Mouse (Mus musculus) layer of hippocampus, postnatal 10 days (tissue): ENCODE results near the gene Gabpb2. TPM values are rescaled to one million over a fixed set of nuclear protein-coding genes. Genes with fewer than 3 reads are reported as not detected.

Experiments
- DNase-seq, 2 experiments: peaks; one replicate each; pipeline ENCODE4 v3.0.0; 2021; ENCODE audit warnings: low spot score in 2 of 2
- total RNA-seq, 2 experiments: library from RNA; stranded (reverse); gene quantifications; 2 replicates each; pipeline ENCODE4 v1.2.3; 2021

The Gabpb2 gene
- total RNA-seq, 2 experiments from 2014 or later = 10.1 to 10.6 TPM

DNA sequence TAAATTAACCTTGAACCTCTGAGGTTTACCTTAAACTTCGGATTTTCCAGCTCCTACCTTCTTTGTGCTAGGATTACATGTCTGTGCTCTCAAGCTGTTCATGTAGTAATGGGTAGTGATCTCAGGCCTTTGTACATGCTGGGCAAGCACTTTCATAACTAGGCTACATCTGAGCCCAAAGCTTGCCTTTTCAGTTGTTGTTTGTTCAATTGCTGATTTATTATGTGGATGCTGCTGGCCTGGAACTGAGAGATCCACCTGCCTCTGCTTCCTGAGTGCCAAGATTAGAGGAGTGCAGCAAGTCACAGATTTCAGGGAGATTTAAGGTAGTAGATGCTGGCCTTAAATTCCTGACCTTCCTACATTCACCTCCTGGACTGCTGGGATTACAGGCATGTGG lies 18.6 kb downstream of the Gabpb2 start:
- no peak for DNase-seq

- DNase-seq = no peak
Observed at GRCm38 (mm10) chr3:95195772-95196171, 21.9 kb downstream of the Gabpb2 start.

DNA sequence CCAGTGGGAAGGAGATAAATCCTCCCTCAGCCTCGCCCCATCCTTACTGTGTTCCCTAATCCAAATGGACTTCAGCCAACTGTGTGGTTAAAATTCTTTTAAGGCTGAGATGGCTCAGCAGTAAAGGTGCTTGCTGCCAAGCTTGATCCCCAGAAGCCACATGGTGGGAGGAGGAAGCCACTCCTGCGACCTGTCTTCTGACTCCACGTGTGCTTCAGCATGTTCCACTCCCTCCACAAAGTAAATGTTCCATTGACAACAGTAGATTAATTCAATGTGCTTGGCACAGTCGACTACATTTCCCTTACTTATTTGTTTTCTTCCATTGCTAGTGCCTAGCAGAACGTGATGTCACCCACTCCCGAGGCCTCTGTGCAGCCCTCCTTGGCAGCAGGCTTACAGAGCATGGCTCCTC lies 23.0 kb downstream of the Gabpb2 start:
- DNase-seq = no peak

- DNase-seq = no peak
Observed at GRCm38 (mm10) chr3:95186888-95187287, 30.8 kb downstream of the Gabpb2 start.

GRCm38 (mm10) chr3:95186100-95186499 lies 31.6 kb downstream of the Gabpb2 start:
- no peak for DNase-seq

GRCm38 (mm10) chr3:95184796-95185577 lies 32.7 kb downstream of the Gabpb2 start:
- DNase-seq = no peak

DNA sequence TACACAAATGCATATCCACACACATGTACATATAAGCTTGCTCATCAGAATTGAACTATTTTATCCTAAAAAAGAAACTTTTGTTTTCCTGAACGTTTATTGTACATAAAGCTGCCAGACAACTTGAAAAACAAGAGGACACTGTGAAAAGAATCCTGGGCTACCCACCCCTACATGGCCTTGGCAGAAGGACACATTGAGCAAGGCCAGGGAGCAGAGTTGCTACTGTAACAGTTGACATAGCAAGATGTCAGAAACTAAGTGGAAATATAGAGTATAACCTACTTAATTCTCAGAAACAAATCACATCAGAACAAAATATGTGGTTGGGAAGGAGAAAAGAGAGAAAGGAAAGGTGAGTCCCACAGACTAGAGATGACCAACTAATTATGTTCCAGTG lies 35.9 kb downstream of the Gabpb2 start:
- DNase-seq = no peak

DNA sequence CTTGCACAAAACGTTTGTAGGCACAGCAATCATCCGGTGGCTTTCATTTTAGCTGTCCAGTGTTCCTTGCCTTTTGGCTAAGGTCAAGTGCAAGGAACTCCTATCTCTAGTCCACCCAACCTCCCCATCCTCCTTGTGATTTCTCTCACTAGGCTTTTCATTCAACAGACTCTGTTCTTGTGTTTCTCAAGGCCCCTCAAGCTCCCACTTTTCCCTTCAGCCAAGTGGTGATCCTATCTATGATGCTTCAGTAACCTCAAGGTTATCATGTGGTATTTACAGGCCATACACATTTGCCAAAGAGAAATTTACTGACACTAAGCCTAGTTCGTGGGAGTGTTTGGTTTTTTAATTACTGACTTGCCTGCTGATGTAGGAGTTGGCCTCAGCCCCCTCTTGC lies 37.8 kb downstream of the Gabpb2 start:
- no peak for DNase-seq

DNA sequence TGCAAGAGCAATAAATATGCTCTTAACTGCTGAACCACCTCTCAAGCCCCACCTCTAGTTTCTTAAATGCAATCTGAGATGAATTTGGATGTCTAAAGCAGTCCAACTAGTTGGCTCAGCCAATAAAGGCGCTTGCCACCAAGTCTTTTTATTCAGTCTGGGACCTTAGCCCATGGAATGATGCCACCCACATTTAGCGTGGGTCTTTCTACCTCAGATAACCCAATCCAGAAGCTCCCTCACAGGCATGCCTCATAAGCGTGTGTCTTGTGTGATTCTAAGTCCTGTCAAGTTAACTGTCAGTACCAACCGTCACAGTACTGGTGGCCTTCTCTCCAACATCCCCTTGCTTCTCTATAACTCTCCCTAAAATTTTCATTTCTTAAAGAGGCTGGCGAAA lies 38.8 kb downstream of the Gabpb2 start:
- no peak for DNase-seq

DNA sequence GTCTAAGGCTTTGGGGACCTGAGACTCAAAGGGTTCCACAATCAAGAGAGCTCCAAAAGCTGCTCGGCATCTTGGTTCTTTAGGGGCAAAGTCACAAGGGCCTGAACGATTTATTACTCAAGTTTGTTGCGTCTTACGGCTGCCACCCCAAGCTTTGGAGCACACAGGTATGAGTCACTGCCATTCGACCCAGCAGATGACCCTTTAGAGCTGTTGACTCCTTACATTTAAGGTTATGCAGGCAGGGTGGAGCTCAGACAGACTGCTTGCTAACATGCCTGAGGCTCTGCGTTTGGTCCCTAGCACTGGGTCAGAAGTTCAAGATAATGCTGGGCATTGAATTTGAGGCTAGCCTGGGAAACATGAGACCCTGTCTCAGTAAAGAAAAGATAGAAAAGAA lies 40.1 kb downstream of the Gabpb2 start:
- no peak for DNase-seq

- DNase-seq = no peak
Observed at GRCm38 (mm10) chr3:95176500-95176899, 41.2 kb downstream of the Gabpb2 start.

GRCm38 (mm10) chr3:95174011-95174592 lies 43.6 kb downstream of the Gabpb2 start:
- peak; percentile 88 to 91 for DNase-seq

GRCm38 (mm10) chr3:95173256-95173949 lies 44.3 kb downstream of the Gabpb2 start:
- DNase-seq = peak in 1 of 2 experiments; percentile 54

GRCm38 (mm10) chr3:95172526-95173255 lies 45.0 kb downstream of the Gabpb2 start:
- DNase-seq = no peak

GRCm38 (mm10) chr3:95171105-95171504 lies 46.6 kb downstream of the Gabpb2 start:
- no peak for DNase-seq

GRCm38 (mm10) chr3:95169996-95170395 lies 47.7 kb downstream of the Gabpb2 start:
- DNase-seq = no peak

- no peak for DNase-seq
Observed at GRCm38 (mm10) chr3:95164840-95165239, 52.9 kb downstream of the Gabpb2 start.

DNA sequence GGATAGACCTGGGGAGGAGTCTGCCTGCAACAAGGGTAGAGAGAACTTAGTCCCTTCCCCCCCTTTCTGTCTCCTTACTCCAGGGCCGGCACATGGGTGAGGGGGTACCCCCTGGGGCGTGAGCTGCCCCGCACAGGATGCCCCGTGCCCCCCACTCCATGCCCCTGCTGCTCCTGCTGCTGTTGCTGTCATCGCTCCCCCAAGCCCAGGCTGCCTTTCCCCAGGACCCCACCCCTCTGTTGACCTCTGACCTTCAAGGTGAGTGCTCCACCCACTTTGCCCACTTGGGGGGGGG lies 53.5 kb downstream of the Gabpb2 start:
- DNase-seq = no peak

DNA sequence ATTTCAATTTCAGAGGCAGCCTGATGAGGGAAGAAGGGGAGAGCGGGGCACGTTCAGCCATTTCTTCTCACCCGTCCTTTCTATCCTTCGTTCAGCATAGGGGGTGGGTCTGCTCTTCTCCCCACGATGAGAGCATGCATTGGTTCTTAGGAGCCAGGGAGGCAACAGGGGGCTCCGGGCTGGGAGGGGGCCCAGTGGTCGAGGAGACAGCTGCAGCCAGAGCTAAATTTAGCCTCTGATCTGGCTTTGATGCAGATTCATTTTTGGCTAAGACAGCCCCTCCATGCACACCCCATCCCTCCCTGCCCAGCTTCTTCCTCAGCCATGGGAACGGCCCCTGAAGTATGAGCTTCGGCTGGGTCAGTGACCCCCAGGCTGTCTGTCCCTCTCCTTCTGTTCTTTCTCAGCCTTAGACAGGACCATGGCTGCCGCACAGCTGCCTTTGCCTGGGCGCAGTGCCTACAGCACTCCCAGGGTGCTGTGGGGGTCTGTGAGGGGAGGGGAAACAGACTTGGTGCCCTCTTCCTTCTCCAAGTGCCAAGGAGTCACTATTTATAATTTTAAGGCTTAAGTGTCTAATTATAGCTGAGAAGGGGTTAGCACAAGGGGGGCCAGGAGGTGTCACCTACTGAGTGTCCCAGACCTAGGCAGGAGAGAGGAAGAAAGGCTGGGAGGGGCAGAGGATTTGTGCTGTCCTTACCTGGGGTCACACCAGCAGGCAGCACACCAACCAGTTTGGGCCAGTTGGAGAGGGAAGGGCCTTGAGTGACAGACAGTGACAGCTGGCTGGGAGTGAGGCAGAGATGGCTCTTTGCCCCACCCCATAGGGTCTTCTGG lies 54.1 kb downstream of the Gabpb2 start:
- no peak for DNase-seq

- DNase-seq = no peak
Observed at GRCm38 (mm10) chr3:95162345-95162628, 55.4 kb downstream of the Gabpb2 start.
